Mouse (Mus musculus): ENCODE data around the gene Acsm2. TPM values are rescaled to one million over a fixed set of nuclear protein-coding genes. Genes with fewer than 3 reads are reported as not detected.

Acsm2 gene
- total and polyA plus RNA-seq, 2 experiments from 2014 or later: not detected

DNA sequence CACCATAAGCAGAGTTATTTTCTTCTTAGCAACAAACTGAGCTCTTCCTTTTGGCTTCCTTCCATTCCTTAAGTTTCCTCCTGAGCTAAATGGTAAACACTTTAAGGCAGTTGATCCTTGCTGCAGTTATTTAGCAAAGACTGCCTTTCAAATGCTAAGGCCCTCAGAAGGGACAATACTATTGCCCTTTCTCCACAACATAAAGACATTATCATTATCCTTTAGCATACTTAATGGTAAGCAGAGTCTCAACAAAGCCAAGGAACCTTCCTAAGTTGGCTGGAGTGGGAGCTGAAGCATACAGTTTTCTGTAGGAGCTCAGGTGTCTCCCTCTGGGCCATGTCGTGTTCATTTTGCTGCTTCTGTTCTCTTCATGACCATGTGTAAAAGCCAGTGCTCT lies 41.2 kb downstream of the Acsm2 start:
- Histone ChIP-seq H3K9me3 (ENCODE audit: low read length) (no peaks in the 10 kb centered on the region), H3K27ac (ENCODE audit: low read depth, low read length) (no peak overlapping the region), H3K36me3 (ENCODE audit: insufficient read depth, low read length) (no peaks in the 10 kb centered on the region), H3K4me3 (ENCODE audit: low read depth, low read length) (no peak overlapping the region), H3K27me3 (ENCODE audit: insufficient read depth, low read length) (no peaks in the 10 kb centered on the region), H3K4me2 (ENCODE audit: low read depth, low read length, poor library complexity, severe bottlenecking) (no peak overlapping the region), H3K4me1 (ENCODE audit: insufficient read depth, low read length) (no peaks in the 10 kb centered on the region), H3K9ac (replicated peaks; ENCODE audit: low read length, poor library complexity, severe bottlenecking) (no peak overlapping the region)
- no peak for ATAC-seq (ENCODE audit: low FRiP score)
- DNase-seq (ENCODE audit: low spot score): no peak
- WGBS: 28% methylated on average over 1 of the region's 1 CpGs
- no peak for TF ChIP-seq CTCF (IDR thresholded peaks at IDR 0.05)

DNA sequence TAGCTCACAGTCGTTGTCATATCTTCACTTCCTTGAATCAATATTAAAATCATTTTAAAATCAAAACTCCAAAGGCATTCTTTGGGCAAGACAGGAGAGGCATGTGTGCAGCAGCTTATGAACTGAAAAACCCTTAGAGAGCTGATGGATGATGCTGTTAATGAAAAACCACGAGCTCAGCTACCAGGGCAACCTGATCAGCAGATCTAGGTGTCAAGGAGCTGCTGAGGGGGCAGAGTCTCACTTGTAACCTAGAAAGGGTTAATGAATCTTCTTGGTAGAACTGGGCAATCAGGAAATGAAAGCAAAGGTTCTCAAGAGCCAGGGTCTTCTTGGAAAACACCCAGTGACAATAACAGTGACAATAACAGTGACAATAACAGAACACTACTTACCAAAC lies 42.4 kb downstream of the Acsm2 start:
- no peak for DNase-seq (ENCODE audit: low spot score)
- Histone ChIP-seq H3K9ac (replicated peaks; ENCODE audit: low read length, poor library complexity, severe bottlenecking) (no peak overlapping the region), H3K4me1 (ENCODE audit: insufficient read depth, low read length) (no peaks in the 10 kb centered on the region), H3K27me3 (ENCODE audit: insufficient read depth, low read length) (no peaks in the 10 kb centered on the region), H3K9me3 (ENCODE audit: low read length) (no peaks in the 10 kb centered on the region), H3K27ac (ENCODE audit: low read depth, low read length) (no peak overlapping the region), H3K4me2 (ENCODE audit: low read depth, low read length, poor library complexity, severe bottlenecking) (no peak overlapping the region), H3K4me3 (ENCODE audit: low read depth, low read length) (no peak overlapping the region), H3K36me3 (ENCODE audit: insufficient read depth, low read length) (no peaks in the 10 kb centered on the region)
- no peak for ATAC-seq (ENCODE audit: low FRiP score)
- no peak for TF ChIP-seq CTCF (IDR thresholded peaks at IDR 0.05)
- 75% methylated on average over 2 of the region's 2 CpGs for WGBS

DNA sequence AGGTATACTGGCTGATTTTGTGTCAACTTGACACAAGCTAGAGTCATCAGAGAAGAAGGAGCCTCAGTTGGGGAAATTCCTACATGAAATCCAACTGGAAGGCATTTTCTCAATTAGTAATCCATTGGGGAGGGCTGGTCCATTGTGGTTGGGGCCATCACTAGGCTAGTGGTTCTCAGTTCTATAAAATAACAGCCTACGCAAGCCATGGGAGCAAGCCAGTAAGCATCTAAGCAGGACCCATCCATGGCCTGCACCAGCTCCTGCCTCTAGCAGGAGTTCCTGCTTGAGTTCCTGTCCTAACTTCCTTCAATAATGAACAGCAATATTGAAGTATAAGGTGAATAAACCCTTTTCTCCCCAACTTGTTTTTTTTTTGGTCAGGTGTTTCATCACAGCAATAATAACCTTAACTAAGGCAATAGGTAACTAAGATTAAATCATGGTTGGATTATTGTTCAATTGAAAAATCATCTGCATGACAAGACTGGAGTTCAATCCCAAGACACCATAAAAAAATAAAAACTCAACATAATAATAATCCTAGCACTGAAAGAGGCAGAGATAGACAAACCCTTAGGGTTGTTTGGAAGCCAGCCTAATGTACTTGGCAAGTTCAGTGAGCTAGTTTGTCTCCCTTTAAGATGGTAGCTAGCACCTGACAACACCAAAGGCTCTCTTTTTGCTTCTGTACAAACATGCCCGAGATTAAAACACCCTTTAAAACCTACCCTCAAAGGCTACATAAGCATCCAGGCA lies 47.2 kb downstream of the Acsm2 start:
- H3K27me3 ChIP-seq (ENCODE audit: insufficient read depth, low read length): no peaks in the 10 kb centered on the region
- H3K4me2 ChIP-seq (ENCODE audit: low read depth, low read length, poor library complexity, severe bottlenecking): no peak overlapping the region
- no peak overlapping the region for H3K4me3 ChIP-seq (ENCODE audit: low read depth, low read length)
- H3K9me3 ChIP-seq (ENCODE audit: low read length): no peaks in the 10 kb centered on the region
- no peaks in the 10 kb centered on the region for H3K4me1 ChIP-seq (ENCODE audit: insufficient read depth, low read length)
- no peaks in the 10 kb centered on the region for H3K36me3 ChIP-seq (ENCODE audit: insufficient read depth, low read length)
- ATAC-seq (ENCODE audit: low FRiP score): no peak
- TF ChIP-seq CTCF (IDR thresholded peaks at IDR 0.05): no peak
- no peak overlapping the region for H3K9ac ChIP-seq (replicated peaks; ENCODE audit: low read length, poor library complexity, severe bottlenecking)
- no peak overlapping the region for H3K27ac ChIP-seq (ENCODE audit: low read depth, low read length)
- WGBS: 92% methylated on average over 2 of the region's 2 CpGs
- DNase-seq (ENCODE audit: low spot score): no peak

GRCm38 (mm10) chr7:119601954-119602317 lies 47.8 kb downstream of the Acsm2 start:
- Histone ChIP-seq H3K9ac (replicated peaks; ENCODE audit: low read length, poor library complexity, severe bottlenecking) (no peak overlapping the region), H3K4me3 (ENCODE audit: low read depth, low read length) (no peak overlapping the region), H3K36me3 (ENCODE audit: insufficient read depth, low read length) (no peaks in the 10 kb centered on the region), H3K4me1 (ENCODE audit: insufficient read depth, low read length) (no peaks in the 10 kb centered on the region), H3K27ac (ENCODE audit: low read depth, low read length) (no peak overlapping the region), H3K4me2 (ENCODE audit: low read depth, low read length, poor library complexity, severe bottlenecking) (no peak overlapping the region), H3K9me3 (ENCODE audit: low read length) (no peaks in the 10 kb centered on the region), H3K27me3 (ENCODE audit: insufficient read depth, low read length) (no peaks in the 10 kb centered on the region)
- WGBS: 85% methylated on average over 1 of the region's 1 CpGs
- ATAC-seq (ENCODE audit: low FRiP score): no peak
- DNase-seq (ENCODE audit: low spot score): no peak
- TF ChIP-seq CTCF (IDR thresholded peaks at IDR 0.05): no peak

- Histone ChIP-seq H3K27me3 (ENCODE audit: insufficient read depth, low read length) (no peaks in the 10 kb centered on the region), H3K4me1 (ENCODE audit: insufficient read depth, low read length) (no peaks in the 10 kb centered on the region), H3K9ac (replicated peaks; ENCODE audit: low read length, poor library complexity, severe bottlenecking) (no peak overlapping the region), H3K4me2 (ENCODE audit: low read depth, low read length, poor library complexity, severe bottlenecking) (no peak overlapping the region), H3K36me3 (ENCODE audit: insufficient read depth, low read length) (no peaks in the 10 kb centered on the region), H3K27ac (ENCODE audit: low read depth, low read length) (no peak overlapping the region), H3K9me3 (ENCODE audit: low read length) (no peaks in the 10 kb centered on the region), H3K4me3 (ENCODE audit: low read depth, low read length) (no peak overlapping the region)
- DNase-seq (ENCODE audit: low spot score) (no peak), ATAC-seq (ENCODE audit: low FRiP score) (no peak)
- no peak for TF ChIP-seq CTCF (IDR thresholded peaks at IDR 0.05)
- WGBS: 86% methylated on average over 2 of the region's 2 CpGs
Observed at GRCm38 (mm10) chr7:119604903-119605483, 50.9 kb downstream of the Acsm2 start.

DNA sequence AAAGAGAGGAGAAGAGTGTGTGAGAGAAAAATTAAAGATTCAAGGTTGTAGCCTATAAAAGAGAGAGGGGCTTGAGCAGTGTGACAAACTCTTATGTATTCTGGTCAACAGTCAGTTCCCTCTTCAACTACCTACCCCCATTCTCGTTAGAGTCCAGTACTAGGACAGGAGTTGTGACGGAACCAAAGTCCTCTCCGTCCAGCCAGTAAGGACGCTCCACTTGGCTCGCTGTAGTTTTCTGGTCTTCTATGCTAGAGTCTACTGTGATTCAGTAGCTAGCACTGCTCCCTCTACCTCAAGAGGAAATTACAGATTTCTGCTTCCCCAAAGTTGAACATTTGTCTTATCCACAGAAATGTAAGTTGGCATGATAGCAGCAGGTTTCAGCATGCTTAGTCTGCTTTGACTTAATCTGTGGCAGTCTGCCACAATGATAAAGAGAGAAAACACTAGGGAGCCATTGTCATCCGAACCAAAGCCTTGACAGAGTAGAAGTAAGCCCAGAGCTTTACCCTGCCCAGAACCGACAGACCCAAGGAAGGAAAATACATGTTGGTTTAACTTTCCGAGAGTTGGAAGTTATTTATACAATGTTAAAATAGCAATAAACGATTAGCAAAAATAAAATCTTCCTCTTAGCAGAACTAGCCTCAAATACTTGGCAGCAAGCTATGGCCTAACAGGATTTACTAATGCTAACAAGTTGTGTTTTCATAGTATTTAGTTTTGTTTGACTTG lies 52.0 kb downstream of the Acsm2 start:
- H3K9ac ChIP-seq (replicated peaks; ENCODE audit: low read length, poor library complexity, severe bottlenecking): no peak overlapping the region
- WGBS: 67% methylated on average over 9 of the region's 9 CpGs
- DNase-seq (ENCODE audit: low spot score): no peak
- no peak for ATAC-seq (ENCODE audit: low FRiP score)
- H3K27ac ChIP-seq (ENCODE audit: low read depth, low read length): no peak overlapping the region
- TF ChIP-seq CTCF (IDR thresholded peaks at IDR 0.05): no peak
- no peaks in the 10 kb centered on the region for H3K36me3 ChIP-seq (ENCODE audit: insufficient read depth, low read length)
- H3K27me3 ChIP-seq (ENCODE audit: insufficient read depth, low read length): no peaks in the 10 kb centered on the region
- no peaks in the 10 kb centered on the region for H3K9me3 ChIP-seq (ENCODE audit: low read length)
- H3K4me2 ChIP-seq (ENCODE audit: low read depth, low read length, poor library complexity, severe bottlenecking): no peak overlapping the region
- H3K4me1 ChIP-seq (ENCODE audit: insufficient read depth, low read length): no peaks in the 10 kb centered on the region
- no peak overlapping the region for H3K4me3 ChIP-seq (ENCODE audit: low read depth, low read length)
